Mouse (Mus musculus): ENCODE measurements around the gene Prr14.

- TF ChIP-seq GATA1 (IDR thresholded peaks at IDR 0.05; ENCODE audit: borderline replicate concordance, low read length): no peak
- TF ChIP-seq CTCF (IDR thresholded peaks at IDR 0.05; ENCODE audit: low read depth, low read length): no peak
These were observed 15.9 kb downstream of the Prr14 start for GRCm38 (mm10) chr7:127475186-127475740.
